Mouse (Mus musculus) small intestine, adult 2 months (tissue): ENCODE measurements around the gene Map9. TPM values are rescaled to one million over a fixed set of nuclear protein-coding genes. Genes with fewer than 3 reads are reported as not detected.
"Not testable (repeated sequence)": the region's sequence is repeated elsewhere in the genome, so short reads cannot be mapped to it uniquely, and the experiment has no call there.

ENCODE experiments used
- H3K27ac ChIP-seq: fragments of 200-500 bp; 2 replicates; pipeline ENCODE4 v1.5.1; 2012; ENCODE audit warnings: low read depth, low read length, control low read depth, inconsistent platforms; ENCODE audit not compliant: insufficient read depth
- H3K27me3 ChIP-seq: fragments of 200-500 bp; 2 replicates; pipeline ENCODE4 v1.6.1; 2012; ENCODE audit warnings: mild to moderate bottlenecking, moderate library complexity, low read length, inconsistent platforms; ENCODE audit not compliant: control insufficient read depth, insufficient read depth
- H3K36me3 ChIP-seq: fragments of 200-500 bp; 2 replicates; pipeline ENCODE4 v1.6.1; 2012; ENCODE audit warnings: mild to moderate bottlenecking, low read length, control low read depth, inconsistent platforms; ENCODE audit not compliant: control insufficient read depth, insufficient read depth
- H3K4me1 ChIP-seq: fragments of 200-500 bp; 2 replicates; pipeline ENCODE4 v1.6.1; 2012; ENCODE audit warnings: low read length, inconsistent platforms, mixed read lengths; ENCODE audit not compliant: control insufficient read depth, insufficient read depth, insufficient read length
- H3K4me3 ChIP-seq: fragments of 200-500 bp; 2 replicates; pipeline ENCODE4 v1.5.1; 2012; ENCODE audit warnings: low read depth, mild to moderate bottlenecking, control low read depth, inconsistent platforms, low read length, moderate library complexity
- CTCF ChIP-seq: fragments of 200-500 bp; IDR thresholded peaks from 2 replicates; pipeline ENCODE4 v1.5.1; 2012; ENCODE audit warnings: low read depth, mild to moderate bottlenecking, control low read depth, inconsistent platforms, low read length, moderate library complexity, mixed read lengths; ENCODE audit not compliant: insufficient replicate concordance, insufficient read length; ENCODE audit errors: extremely low read depth
- POLR2A ChIP-seq: fragments of 200-500 bp; IDR thresholded peaks from 2 replicates; pipeline ENCODE4 v1.6.1; 2012; ENCODE audit warnings: low read depth, mild to moderate bottlenecking, control low read depth, inconsistent platforms, low read length, moderate library complexity
- WGBS: fragments of 180-500 bp; shearing (Covaris S2); methylation state at CpG from one replicate; pipeline ENCODE4 v1.1.7; 2018; 5-methylcytosine and 5-hydroxymethylcytosine counted together
- polyA plus RNA-seq: library from polyadenylated mRNA; depleted of rRNA; stranded (reverse); fragments of >200 nt; gene quantifications from 2 replicates; pipeline ENCODE4 v1.2.3, GENCODE M21; 2012; rRNA removed

The Map9 gene
- polyA plus RNA-seq, 1 experiment, result 0.03 TPM

DNA sequence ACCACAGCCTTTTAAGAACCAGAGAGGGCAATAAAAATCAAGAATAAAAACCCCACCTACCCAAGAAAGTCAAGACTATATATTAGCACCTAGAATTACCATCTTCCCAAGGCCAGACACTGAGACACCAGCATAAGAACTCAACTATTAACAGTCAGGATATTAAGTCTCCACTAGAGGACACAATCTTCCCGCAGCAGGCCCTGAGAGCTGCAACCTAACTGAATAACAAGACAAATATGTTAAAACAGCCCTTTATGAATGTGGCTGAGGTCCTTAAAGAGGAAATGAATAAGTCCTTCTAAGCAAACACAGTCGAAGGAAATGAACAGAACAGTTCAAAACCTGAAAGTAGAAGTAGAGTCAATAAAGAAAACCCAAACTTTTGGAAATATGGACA, 49.6 kb downstream of the Map9 start:
- Histone ChIP-seq H3K4me3 (no peak overlapping the region), H3K27ac (no peak overlapping the region), H3K27me3 (no peaks in the 10 kb centered on the region; the same call in 1 of the 2 replicates), H3K36me3 (no peaks in the 10 kb centered on the region), H3K4me1 (no peaks in the 10 kb centered on the region)
- TF ChIP-seq POLR2A (no peak), CTCF (no peak)
- 47% methylated on average over 2 of the region's 2 CpGs for WGBS

DNA sequence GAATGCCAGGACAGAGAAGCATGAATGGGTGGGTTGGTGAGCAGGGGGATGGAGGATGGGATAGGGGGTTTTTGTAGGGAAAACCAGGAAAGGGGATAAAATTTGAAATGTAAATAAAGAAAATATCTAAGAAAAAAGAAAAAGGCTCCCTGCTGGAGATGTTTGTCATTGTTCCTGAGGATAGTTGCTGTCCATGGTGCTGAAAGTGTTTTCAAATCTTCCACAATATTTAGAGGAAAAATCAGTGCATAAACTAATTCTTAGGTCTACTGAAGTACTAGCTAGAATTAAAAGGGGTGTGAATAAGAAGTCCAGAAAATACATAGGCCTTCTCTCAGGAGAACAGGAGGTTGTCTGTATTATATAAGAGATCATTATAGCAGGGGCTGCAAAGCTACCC, 54.6 kb downstream of the Map9 start:
- H3K4me3 ChIP-seq, result no peak overlapping the region
- no peaks in the 10 kb centered on the region for H3K36me3 ChIP-seq
- H3K4me1 ChIP-seq, result no peaks in the 10 kb centered on the region
- no peak overlapping the region for H3K27ac ChIP-seq
- no peaks in the 10 kb centered on the region for H3K27me3 ChIP-seq
- no peak for TF ChIP-seq POLR2A
- TF ChIP-seq CTCF, result no peak

DNA sequence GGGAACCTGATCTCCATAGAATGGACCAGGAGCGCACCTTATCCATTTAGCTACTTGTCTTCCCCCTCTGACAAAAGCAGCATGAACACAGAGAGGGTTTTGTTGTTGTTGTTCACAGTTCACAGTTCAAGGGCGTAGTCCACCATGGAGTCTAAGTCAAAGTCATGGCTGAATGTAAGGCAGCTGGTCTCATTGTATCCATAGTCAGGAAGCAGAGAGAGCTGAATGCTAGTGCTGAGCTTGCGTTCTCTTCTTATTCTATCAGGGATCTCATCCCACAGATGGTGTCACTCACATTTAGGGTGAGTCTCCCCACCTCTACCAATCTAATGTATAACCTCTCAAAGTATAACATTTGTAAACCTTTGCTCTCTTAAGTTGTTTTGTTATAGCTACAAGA, 60.1 kb downstream of the Map9 start:
- H3K36me3 ChIP-seq, result no peaks in the 10 kb centered on the region
- H3K4me3 ChIP-seq, result no peak overlapping the region
- no peak overlapping the region for H3K27ac ChIP-seq
- no peak for TF ChIP-seq CTCF
- no peak for TF ChIP-seq POLR2A
- H3K27me3 ChIP-seq, result no peaks in the 10 kb centered on the region
- no peaks in the 10 kb centered on the region for H3K4me1 ChIP-seq
- WGBS, result 84% methylated on average over 3 of the region's 3 CpGs

DNA sequence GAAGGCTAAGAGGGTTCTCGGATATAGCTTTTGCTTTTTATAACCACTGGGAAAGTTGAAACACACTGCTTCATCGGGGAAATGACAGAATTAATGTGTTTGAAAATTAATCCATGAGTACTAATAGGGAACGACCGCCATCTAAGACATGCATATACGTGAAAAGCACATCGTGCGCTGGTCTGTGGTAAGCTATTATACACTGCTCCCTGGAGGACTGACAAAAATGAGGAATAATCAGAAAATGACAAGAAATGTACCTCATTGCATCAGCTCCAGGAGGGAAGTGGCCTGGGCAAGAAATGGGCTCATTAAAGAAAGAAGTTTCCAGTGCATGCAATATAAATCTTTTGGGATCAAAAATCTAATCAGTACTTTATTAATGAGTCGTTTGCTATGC, 77.5 kb downstream of the Map9 start:
- TF ChIP-seq CTCF (no peak), POLR2A (no peak)
- 87% methylated on average over 8 of the region's 8 CpGs for WGBS
- H3K4me3 ChIP-seq, result no peak overlapping the region
- no peaks in the 10 kb centered on the region for H3K4me1 ChIP-seq
- no peaks in the 10 kb centered on the region for H3K27me3 ChIP-seq
- no peak overlapping the region for H3K27ac ChIP-seq
- no peaks in the 10 kb centered on the region for H3K36me3 ChIP-seq

DNA sequence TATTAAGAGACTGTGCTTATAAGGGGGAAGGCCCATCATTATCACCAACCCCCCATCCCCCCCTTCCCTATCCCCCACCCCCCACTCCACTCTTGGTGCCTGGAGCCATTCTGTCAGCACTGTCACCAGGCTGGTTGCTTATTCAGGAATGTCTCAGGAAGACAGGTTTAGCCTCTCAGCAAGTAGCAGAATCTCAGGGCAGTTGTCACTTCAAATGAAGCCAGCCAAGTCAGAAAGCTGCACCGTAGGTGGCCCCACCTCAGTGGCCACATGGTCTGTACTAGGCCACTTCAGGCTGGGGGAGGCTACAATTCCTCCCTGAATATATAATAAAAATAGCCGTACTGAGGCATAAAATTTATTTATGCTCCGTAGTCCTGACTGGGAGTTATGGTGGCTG, 83.1 kb downstream of the Map9 start:
- no peak for TF ChIP-seq POLR2A
- no peak for TF ChIP-seq CTCF
- Histone ChIP-seq H3K27ac (no peak overlapping the region), H3K4me1 (no peaks in the 10 kb centered on the region), H3K27me3 (no peaks in the 10 kb centered on the region), H3K4me3 (no peak overlapping the region), H3K36me3 (no peaks in the 10 kb centered on the region)
- WGBS, result 60% methylated on average over 3 of the region's 3 CpGs

DNA sequence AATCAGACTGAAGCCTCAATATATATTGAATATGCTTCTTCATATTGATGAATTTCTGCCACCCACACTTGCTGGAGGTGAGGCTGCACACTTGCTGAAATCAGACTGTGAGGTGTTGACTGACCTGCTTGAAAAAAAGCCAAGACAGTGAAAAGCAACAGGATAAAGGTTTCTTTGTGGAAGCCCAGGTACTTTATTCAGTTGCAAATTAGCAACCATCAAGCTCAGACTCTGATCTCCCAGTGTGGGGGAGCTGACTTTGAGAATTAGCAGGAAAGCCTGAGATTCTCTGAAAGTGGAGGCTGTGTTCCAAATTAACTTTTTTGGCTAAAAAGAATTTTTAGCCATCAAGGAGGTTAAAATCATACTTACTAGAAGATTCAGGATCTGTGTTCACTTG, 83.8 kb downstream of the Map9 start:
- not testable (repeated sequence) for H3K36me3 ChIP-seq, H3K4me3 ChIP-seq, H3K27me3 ChIP-seq, H3K4me1 ChIP-seq, H3K27ac ChIP-seq

Other genes starting within 250 kb of the Map9 start
- 2.0 and 3.6 TPM in 2 replicates for gene Gucy1a1, start 212.3 kb upstream of the Map9 start, polyA plus RNA-seq
- 0.34 and 0.42 TPM in 2 replicates for gene Npy2r, start 190.0 kb downstream of the Map9 start, polyA plus RNA-seq